Mouse (Mus musculus) cerebellum, postnatal 14 days (tissue): Measurements from ENCODE around the gene Stk38l.
A peak's percentile ranks its signal among the peaks of the same experiment; 100 is the strongest.

Source experiments
- DNase-seq, 2 experiments: peaks; one replicate each; pipeline ENCODE4 v3.0.0; 2021; ENCODE audit warnings: mixed read lengths in 2 of 2

Gene Stk38l

GRCm38 (mm10) chr6:146724581-146725383 is at the start of gene Stk38l:
Gene Stk38l (plus strand): TSS chr6:146724995.
- DNase-seq = peak; percentile 98

- no peak for DNase-seq
Measured at GRCm38 (mm10) chr6:146676904-146677303, 47.9 kb upstream of the Stk38l start.

- no peak for DNase-seq
Measured at GRCm38 (mm10) chr6:146678136-146679070, 46.4 kb upstream of the Stk38l start.

- no peak for DNase-seq
Measured at GRCm38 (mm10) chr6:146683881-146684280, 40.9 kb upstream of the Stk38l start.

- peak in 1 of 2 experiments; percentile 10 for DNase-seq
Measured at GRCm38 (mm10) chr6:146685781-146686308, 39.0 kb upstream of the Stk38l start.

GRCm38 (mm10) chr6:146686463-146687196 is 38.2 kb upstream of the Stk38l start:
- DNase-seq = no peak

- no peak for DNase-seq
Measured at GRCm38 (mm10) chr6:146688010-146688409, 36.8 kb upstream of the Stk38l start.

GRCm38 (mm10) chr6:146688861-146689260 is 35.9 kb upstream of the Stk38l start:
- DNase-seq = no peak

- no peak for DNase-seq
Measured at GRCm38 (mm10) chr6:146697767-146698166, 27.0 kb upstream of the Stk38l start.

- DNase-seq = no peak
Measured at GRCm38 (mm10) chr6:146698376-146698775, 26.4 kb upstream of the Stk38l start.

GRCm38 (mm10) chr6:146700461-146700860 is 24.3 kb upstream of the Stk38l start:
- DNase-seq = no peak

- no peak for DNase-seq
Measured at GRCm38 (mm10) chr6:146702126-146702881, 22.5 kb upstream of the Stk38l start.

GRCm38 (mm10) chr6:146703351-146703750 is 21.4 kb upstream of the Stk38l start:
- no peak for DNase-seq

- DNase-seq = no peak
Measured at GRCm38 (mm10) chr6:146705631-146706030, 19.2 kb upstream of the Stk38l start.

GRCm38 (mm10) chr6:146719606-146720005 is 5.2 kb upstream of the Stk38l start:
- no peak for DNase-seq

- DNase-seq = peak; percentile 5 to 18
Measured at GRCm38 (mm10) chr6:146723805-146724204, 990 bp upstream of the Stk38l start.

- no peak for DNase-seq
Measured at GRCm38 (mm10) chr6:146725384-146725791, 593 bp downstream of the Stk38l start.

GRCm38 (mm10) chr6:146731031-146731430 is 6.2 kb downstream of the Stk38l start:
- no peak for DNase-seq

- DNase-seq = no peak
Measured at GRCm38 (mm10) chr6:146731692-146732091, 6.9 kb downstream of the Stk38l start.

- DNase-seq = no peak
Measured at GRCm38 (mm10) chr6:146732232-146732631, 7.4 kb downstream of the Stk38l start.

GRCm38 (mm10) chr6:146732676-146733075 is 7.9 kb downstream of the Stk38l start:
- peak in 1 of 2 experiments; percentile 33 for DNase-seq

GRCm38 (mm10) chr6:146733554-146733953 is 8.8 kb downstream of the Stk38l start:
- DNase-seq = no peak
